Mouse (Mus musculus) forebrain, embryonic 12.5 days (tissue): Measurements from ENCODE around the gene Mecp2. TPM values are rescaled to one million over a fixed set of nuclear protein-coding genes. Genes with fewer than 3 reads are reported as not detected.

Source experiments
- ATAC-seq: fragments of 200-750 bp; cut with Nextera tagmentation; 2 replicates; pipeline ENCODE4 v1.8.0; 2017; ENCODE audit warnings: moderate TSS enrichment; ENCODE audit not compliant: low FRiP score
- H3K27ac ChIP-seq: fragments of 300-500 bp; sonication (generic); 2 replicates; pipeline ENCODE4 v1.5.1; 2016; ENCODE audit warnings: mild to moderate bottlenecking
- H3K27me3 ChIP-seq: fragments of 300-500 bp; sonication (generic); 2 replicates; pipeline ENCODE4 v1.6.1; 2016; ENCODE audit warnings: mild to moderate bottlenecking
- H3K36me3 ChIP-seq: fragments of 300-500 bp; sonication (generic); replicated peaks from 2 replicates; pipeline ENCODE4 v1.6.1; 2016; ENCODE audit warnings: mild to moderate bottlenecking
- H3K4me1 ChIP-seq: fragments of 300-500 bp; sonication (generic); 2 replicates; pipeline ENCODE4 v1.6.1; 2016
- H3K4me2 ChIP-seq: fragments of 300-500 bp; sonication (generic); 2 replicates; pipeline ENCODE4 v1.6.1; 2016; ENCODE audit warnings: mild to moderate bottlenecking, moderate library complexity
- H3K4me3 ChIP-seq: fragments of 300-500 bp; sonication (generic); replicated peaks from 2 replicates; pipeline ENCODE4 v1.5.1; 2016; ENCODE audit warnings: mild to moderate bottlenecking
- H3K9ac ChIP-seq: fragments of 300-500 bp; sonication (generic); 2 replicates; pipeline ENCODE4 v1.6.1; 2016; ENCODE audit warnings: mild to moderate bottlenecking
- H3K9me3 ChIP-seq: fragments of 300-500 bp; sonication (generic); 2 replicates; pipeline ENCODE4 v1.6.1; 2016
- WGBS: fragments of 180-500 bp; shearing (Covaris S2); methylation state at CpG from one replicate; pipeline ENCODE4 v1.1.7; 2016; 5-methylcytosine and 5-hydroxymethylcytosine counted together
- microRNA counts: library from miRNA; unstranded; fragments of <30 nt; microRNA quantifications from one replicate; lab custom pipeline; 2017
- microRNA-seq: library from miRNA; unstranded; fragments of <30 nt; microRNA quantifications from one replicate; pipeline ENCODE4, GENCODE M21; 2017
- polyA plus RNA-seq: library from polyadenylated mRNA; unstranded; fragments of >200 nt; fragmentation: Nextera tagmentation; extraction: Ambion mirVana; gene quantifications from 2 replicates; pipeline ENCODE4 v1.2.1, GENCODE M21; 2016

The Mecp2 gene
- polyA plus RNA-seq, 1 experiment from 2014 or later: 19.2 TPM

- Histone ChIP-seq H3K27ac (no peak overlapping the region), H3K9ac (no peak overlapping the region), H3K4me1 (peaks cover 7% of the 10 kb centered on the region; the same call in 1 of the 2 replicates), H3K4me3 (no peak overlapping the region), H3K36me3 (no peaks in the 10 kb centered on the region), H3K4me2 (no peak overlapping the region), H3K27me3 (no peaks in the 10 kb centered on the region), H3K9me3 (no peaks in the 10 kb centered on the region)
- 60% methylated on average over 2 of the region's 2 CpGs for WGBS
- no peak for ATAC-seq
These were observed 131.5 kb downstream of the Mecp2 start for GRCm38 (mm10) chrX:74003644-74004043.

- Histone ChIP-seq H3K4me1 (peaks cover 5% of the 10 kb centered on the region; the same call in 1 of the 2 replicates), H3K4me3 (no peak overlapping the region), H3K9me3 (no peaks in the 10 kb centered on the region), H3K9ac (no peak overlapping the region), H3K27ac (no peak overlapping the region), H3K4me2 (no peak overlapping the region), H3K27me3 (no peaks in the 10 kb centered on the region), H3K36me3 (no peaks in the 10 kb centered on the region)
- 89% methylated on average over 3 of the region's 3 CpGs for WGBS
- no peak for ATAC-seq
These were observed 134.1 kb downstream of the Mecp2 start for GRCm38 (mm10) chrX:74001024-74001423.

DNA sequence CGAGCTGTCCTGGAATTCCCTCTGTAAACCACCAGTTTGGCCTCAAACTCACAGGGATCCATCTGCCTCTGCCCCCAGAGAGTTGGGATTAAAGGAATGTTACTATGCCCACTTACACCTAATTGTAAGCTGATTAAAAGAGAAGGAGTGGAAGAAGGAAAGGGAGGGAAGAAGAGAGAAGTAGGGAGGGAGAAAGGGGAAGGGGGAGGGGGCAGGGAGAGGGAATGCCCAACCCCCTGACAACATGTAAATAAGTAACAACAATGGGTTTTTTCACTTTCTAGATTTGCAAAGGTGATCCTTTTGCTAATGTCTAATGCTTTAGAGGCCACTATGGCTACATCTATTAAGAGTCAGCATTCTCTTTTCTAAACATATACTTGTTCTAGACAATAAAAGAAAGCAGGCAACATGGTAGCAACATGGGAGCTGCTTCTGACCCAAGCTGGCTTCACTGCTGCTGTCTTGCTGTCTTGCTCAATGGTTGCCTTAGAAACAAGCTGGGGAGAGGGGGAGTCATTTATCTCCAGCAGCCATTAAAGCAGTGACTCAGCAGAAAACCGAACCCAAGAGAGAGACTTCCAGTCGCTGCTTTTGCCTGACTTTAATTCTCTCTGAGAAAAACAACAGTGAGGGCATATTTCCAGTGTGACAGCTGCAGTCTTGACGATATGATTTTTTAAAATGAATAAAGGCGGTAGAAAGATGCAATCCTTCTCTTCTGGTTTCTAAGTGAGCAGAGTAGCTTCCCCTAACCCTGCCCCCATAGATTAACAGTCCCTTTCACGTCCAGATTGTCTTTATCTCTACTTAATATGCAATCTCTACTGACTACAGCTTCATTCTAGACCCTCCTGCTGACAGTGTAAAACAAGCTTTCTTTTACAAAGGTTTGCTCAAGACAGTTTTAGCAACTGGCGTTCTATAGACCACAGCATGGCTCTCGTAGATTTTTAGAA, 136.0 kb downstream of the Mecp2 start:
- Histone ChIP-seq H3K4me2 (no peak overlapping the region), H3K9me3 (no peaks in the 10 kb centered on the region), H3K4me1 (peaks cover 5% of the 10 kb centered on the region; the same call in 1 of the 2 replicates), H3K27ac (peak overlapping the region; percentile 73), H3K27me3 (no peaks in the 10 kb centered on the region), H3K4me3 (no peak overlapping the region), H3K9ac (no peak overlapping the region), H3K36me3 (no peaks in the 10 kb centered on the region)
- 22% methylated on average over 8 of the region's 8 CpGs for WGBS
- peak; percentile 82 for ATAC-seq

DNA sequence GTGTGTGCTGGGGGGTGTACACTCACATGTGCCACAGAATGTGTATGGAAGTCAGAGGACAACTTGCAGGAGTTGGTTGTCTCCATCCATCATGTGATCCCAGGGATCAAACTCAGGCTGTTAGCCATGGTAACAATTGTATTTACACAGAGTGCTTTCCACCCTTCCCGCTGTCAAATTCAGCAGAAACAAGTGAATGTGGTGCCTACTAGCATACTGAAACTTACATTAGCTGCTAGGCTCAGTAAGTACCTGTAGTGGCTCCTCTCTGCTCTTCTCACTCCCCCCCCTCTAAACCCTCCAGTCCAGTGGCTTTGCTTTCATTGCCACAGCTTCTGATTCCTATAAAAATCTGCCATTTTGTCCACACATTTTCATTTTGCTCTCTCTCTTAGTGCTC, 157.4 kb downstream of the Mecp2 start:
- Histone ChIP-seq H3K36me3 (no peaks in the 10 kb centered on the region), H3K27me3 (no peaks in the 10 kb centered on the region), H3K9ac (no peak overlapping the region), H3K9me3 (no peaks in the 10 kb centered on the region), H3K4me3 (no peak overlapping the region), H3K4me1 (no peaks in the 10 kb centered on the region), H3K4me2 (no peak overlapping the region), H3K27ac (no peak overlapping the region)
- WGBS: 69% methylated on average over 1 of the region's 1 CpGs
- ATAC-seq: no peak

MicroRNAs within 50 kb of the gene (microRNA counts, 519-probe panel; counts per million panel counts)
- not detected for microRNA mmu-miR-718 (lab: Ali Mortazavi, UCI)

Small RNA genes within 50 kb of the gene (microRNA-seq; reads per million reads assigned to microRNA genes)
- gene Mir5132: 1.7 reads per million
- not detected for gene Mir718

Other genes with a start within 250 kb of the Mecp2 start
- gene Avpr2, start 243.3 kb downstream of the Mecp2 start, polyA plus RNA-seq: 0.29 TPM in 1 of 2 replicates, not detected in the other
- 33.1 and 37.4 TPM in 2 replicates for gene L1cam, start 239.3 kb downstream of the Mecp2 start, polyA plus RNA-seq
- gene Arhgap4, start 213.5 kb downstream of the Mecp2 start, polyA plus RNA-seq: 1.8 and 3.6 TPM in 2 replicates
- 115 and 117 TPM in 2 replicates for gene Naa10, start 213.4 kb downstream of the Mecp2 start, polyA plus RNA-seq
- 10.9 and 11.7 TPM in 2 replicates for gene Renbp, start 204.5 kb downstream of the Mecp2 start, polyA plus RNA-seq
- 85.9 and 101 TPM in 2 replicates for gene Hcfc1, start 169.0 kb downstream of the Mecp2 start, polyA plus RNA-seq
- 52.8 and 55.2 TPM in 2 replicates for gene Irak1, start 111.4 kb downstream of the Mecp2 start, polyA plus RNA-seq
- not detected in 2 replicates for gene Opn1mw, start 7.9 kb downstream of the Mecp2 start, polyA plus RNA-seq
- gene Tex28, start 32.5 kb upstream of the Mecp2 start, polyA plus RNA-seq: not detected in 2 replicates
- 0.13 and 0.19 TPM in 2 replicates for gene Tktl1, start 41.9 kb upstream of the Mecp2 start, polyA plus RNA-seq
- gene Flna, start 114.5 kb upstream of the Mecp2 start, polyA plus RNA-seq: 198 and 216 TPM in 2 replicates
- 20.5 and 23.5 TPM in 2 replicates for gene Emd, start 119.3 kb upstream of the Mecp2 start, polyA plus RNA-seq
- 555 and 564 TPM in 2 replicates for gene Rpl10, start 135.4 kb upstream of the Mecp2 start, polyA plus RNA-seq
- gene Taz, start 146.5 kb upstream of the Mecp2 start, polyA plus RNA-seq: 81.6 and 84.3 TPM in 2 replicates
- 5.0 TPM in 2 replicates for gene Dnase1l1, start 147.0 kb upstream of the Mecp2 start, polyA plus RNA-seq
- gene Atp6ap1, start 161.7 kb upstream of the Mecp2 start, polyA plus RNA-seq: 101 and 104 TPM in 2 replicates
- gene Gdi1, start 169.6 kb upstream of the Mecp2 start, polyA plus RNA-seq: 561 and 617 TPM in 2 replicates
- gene Fam50a, start 177.7 kb upstream of the Mecp2 start, polyA plus RNA-seq: 64.1 and 68.6 TPM in 2 replicates
- gene Plxna3, start 193.7 kb upstream of the Mecp2 start, polyA plus RNA-seq: 47.7 and 55.3 TPM in 2 replicates
- gene Lage3, start 218.3 kb upstream of the Mecp2 start, polyA plus RNA-seq: 105 and 106 TPM in 2 replicates
- 68.2 and 68.5 TPM in 2 replicates for gene Ubl4a, start 237.9 kb upstream of the Mecp2 start, polyA plus RNA-seq
- 8.3 and 8.8 TPM in 2 replicates for gene Slc10a3, start 238.0 kb upstream of the Mecp2 start, polyA plus RNA-seq